In genomic region chr5:16294708-16295107, GRCm38 (mm10) we compare ENCODE assay signal across 11 mouse cellular contexts.
"Had no signal": no experiment of that assay in that cellular context is flagged by ENCODE, and none has a peak within 500 bp of the region (broad histone marks: within the 10 kb centered on the region; RNA-seq: fewer than 3 reads in every experiment).

No protein-coding gene starts in this region.

- H3K9me3 ChIP-seq: liver, embryonic 13.5 days; midbrain, embryonic 12.5 days had no signal

- DNase-seq: kidney, adult 8-10 months; kidney, postnatal 25 days; layer of hippocampus, postnatal 36 days; liver, embryonic 13.5 days; lung, adult 2 months; thymus, adult 18-20 months; thymus, postnatal 14 days; thymus, postnatal 4 days had no signal

- H3K27ac ChIP-seq: left cerebral cortex, adult 2 months; liver, embryonic 13.5 days; macrophage; midbrain, embryonic 12.5 days had no signal

- H3K4me1 ChIP-seq: liver, embryonic 13.5 days; midbrain, embryonic 12.5 days had no signal

- H3K4me2 ChIP-seq: liver, embryonic 13.5 days; midbrain, embryonic 12.5 days had no signal

- H3K4me3 ChIP-seq: left cerebral cortex, adult 2 months; liver, embryonic 13.5 days; midbrain, embryonic 12.5 days had no signal

- H3K9ac ChIP-seq: liver, embryonic 13.5 days; midbrain, embryonic 12.5 days had no signal

- H3K36me3 ChIP-seq: liver, embryonic 13.5 days; midbrain, embryonic 12.5 days had no signal

- H3K27me3 ChIP-seq: liver, embryonic 13.5 days; midbrain, embryonic 12.5 days had no signal
